Mouse (Mus musculus) neutrophil, adult 5-6 weeks (primary cell): ENCODE results near the gene Dynll2. TPM values are rescaled to one million over a fixed set of nuclear protein-coding genes. Genes with fewer than 3 reads are reported as not detected.
A peak's percentile ranks its signal among the peaks of the same experiment; 100 is the strongest.
"Not testable (repeated sequence)": the region's sequence is repeated elsewhere in the genome, so short reads cannot be mapped to it uniquely, and the experiment has no call there.

Source experiments
- ATAC-seq: fragments of 151-379, 151-347 bp; 2 replicates; pipeline ENCODE4 v1.8.0; 2017; ENCODE audit warnings: mild to moderate bottlenecking, moderate TSS enrichment; ENCODE audit not compliant: insufficient number of reproducible peaks, poor library complexity, low FRiP score, severe bottlenecking; ENCODE audit errors: extremely low read depth
- total RNA-seq: library from RNA; stranded (forward); fragments of 200-1000 nt; gene quantifications from 2 replicates; pipeline ENCODE4 v1.2.3, GENCODE M21; 2017

Dynll2 gene
- total RNA-seq, 1 experiment from 2014 or later: 5.7 TPM

DNA sequence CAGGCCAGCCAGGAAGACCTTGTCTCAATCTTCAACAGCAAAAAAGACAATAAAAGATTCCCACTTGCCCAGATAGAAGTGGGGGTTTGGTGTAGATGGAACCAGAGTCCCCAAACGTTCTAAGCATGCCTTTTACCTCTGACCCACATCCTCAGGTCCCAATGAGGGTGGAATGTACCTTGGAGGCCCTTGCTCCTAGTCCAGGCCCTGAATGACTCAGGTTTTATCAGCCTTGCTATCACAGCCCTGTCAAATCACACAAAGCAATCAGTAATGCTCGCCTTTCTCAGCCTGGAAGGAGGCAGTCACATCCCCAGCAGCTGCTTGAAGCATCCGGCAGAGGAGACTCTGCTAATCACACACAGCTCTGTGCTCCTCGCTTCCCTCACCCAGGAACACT, 15.4 kb upstream of the Dynll2 start:
- no peak for ATAC-seq

DNA sequence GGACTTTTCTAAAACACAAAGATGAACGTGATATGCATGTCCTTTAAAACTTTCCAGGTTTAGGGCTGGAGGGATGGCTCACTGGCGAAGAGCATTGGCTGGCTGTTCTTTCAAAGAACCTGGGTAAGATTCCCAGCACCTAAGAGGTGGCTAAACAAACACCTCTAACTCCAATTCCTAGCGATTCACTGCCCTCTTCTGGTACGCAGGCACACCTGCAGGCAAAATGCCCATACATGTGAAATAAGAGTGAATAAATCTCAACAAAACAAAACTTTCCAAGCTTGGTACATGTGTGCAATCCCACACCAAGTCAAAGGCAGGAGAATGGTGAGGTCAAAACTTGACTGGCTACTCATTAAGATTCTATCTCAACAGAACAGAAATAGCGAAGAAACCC, 12.4 kb upstream of the Dynll2 start:
- ATAC-seq: no peak

DNA sequence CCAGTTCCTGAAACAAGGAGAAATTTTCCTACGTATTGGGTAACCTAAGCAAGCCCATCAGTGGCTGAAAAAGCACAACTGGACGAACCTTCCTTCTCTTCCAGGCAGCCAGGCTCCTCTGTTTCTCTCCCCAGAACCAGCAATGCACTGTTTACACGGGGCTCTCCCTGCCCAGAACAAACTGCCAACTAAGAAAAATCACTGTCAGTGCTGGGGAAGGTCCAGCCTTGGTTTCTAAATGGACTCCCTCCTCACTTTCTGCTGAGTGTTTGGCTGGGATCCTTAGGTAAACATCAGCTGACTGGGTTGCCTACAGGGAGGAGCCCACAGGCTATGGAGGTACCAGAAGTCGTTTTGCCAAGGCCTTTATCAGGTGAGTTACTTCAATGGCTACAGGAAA, 4.5 kb upstream of the Dynll2 start:
- no peak for ATAC-seq

DNA sequence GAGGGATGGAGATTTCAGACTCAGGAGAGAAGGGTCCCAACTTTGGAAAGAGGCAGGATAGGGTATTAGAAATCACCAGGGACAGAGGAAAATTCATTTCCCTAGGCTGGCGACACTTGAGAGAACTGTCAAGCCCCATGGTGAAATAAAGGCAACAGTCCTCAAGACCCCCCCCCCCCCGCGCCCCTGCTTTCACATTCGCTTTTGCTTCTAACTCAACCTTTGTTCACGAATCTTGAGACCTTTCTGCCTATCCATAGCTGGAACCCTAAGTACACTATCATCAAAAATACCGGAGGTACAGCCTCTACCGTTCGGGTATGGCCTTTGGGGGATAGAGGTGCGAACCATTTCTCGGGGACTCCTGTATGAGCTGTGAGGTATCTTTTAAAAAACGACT, 528 bp upstream of the Dynll2 start:
- ATAC-seq: no peak

DNA sequence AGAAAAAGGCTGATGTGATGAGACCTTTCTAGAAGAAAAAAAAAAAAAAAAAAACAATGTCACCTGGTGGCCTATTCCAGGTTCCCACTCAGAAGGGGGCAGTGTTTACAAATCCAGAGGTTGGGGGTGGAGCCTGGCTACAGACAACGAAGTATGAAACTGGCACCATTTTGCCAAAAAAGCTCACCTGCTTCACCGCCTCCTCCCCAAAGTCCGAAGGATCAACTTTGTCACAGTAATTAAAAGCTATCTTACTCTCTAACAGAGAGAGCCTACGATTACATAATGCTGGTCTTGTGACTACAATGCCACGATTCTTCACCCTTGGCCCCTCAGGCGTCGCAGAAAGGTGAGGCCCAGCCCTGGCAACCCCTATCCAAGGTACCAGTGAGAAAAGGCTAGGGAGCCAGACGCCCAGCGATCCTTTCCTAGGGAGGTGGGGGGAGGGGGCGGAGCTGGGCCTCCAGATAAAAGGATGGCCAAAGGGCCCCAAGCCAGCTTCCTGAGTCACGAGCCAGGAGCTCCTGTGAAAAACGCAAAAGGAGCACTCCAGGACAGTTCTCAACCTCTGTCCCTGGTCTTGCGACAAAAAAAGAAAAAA, 1.1 kb downstream of the Dynll2 start:
- no peak; the same call in 1 of the 2 replicates for ATAC-seq

DNA sequence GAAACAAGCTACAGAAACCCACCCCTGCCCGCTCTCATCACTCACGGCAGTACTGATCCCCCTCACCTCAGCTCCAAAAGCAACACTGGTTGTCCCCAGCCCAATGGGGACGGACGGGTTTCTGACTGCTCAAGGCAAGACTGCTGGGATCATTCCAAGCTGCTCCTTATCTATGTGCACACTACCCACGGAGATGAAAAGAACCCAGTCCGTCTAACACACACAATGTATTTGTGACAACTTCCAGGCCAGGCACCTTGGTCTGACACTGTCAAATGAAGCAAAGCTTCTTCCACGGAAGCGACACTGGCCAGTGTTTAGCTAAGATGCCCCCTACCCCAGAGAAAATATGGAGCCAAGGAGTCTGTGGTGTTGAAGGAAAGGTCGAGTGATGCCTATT, 1.7 kb downstream of the Dynll2 start:
- ATAC-seq: no peak

DNA sequence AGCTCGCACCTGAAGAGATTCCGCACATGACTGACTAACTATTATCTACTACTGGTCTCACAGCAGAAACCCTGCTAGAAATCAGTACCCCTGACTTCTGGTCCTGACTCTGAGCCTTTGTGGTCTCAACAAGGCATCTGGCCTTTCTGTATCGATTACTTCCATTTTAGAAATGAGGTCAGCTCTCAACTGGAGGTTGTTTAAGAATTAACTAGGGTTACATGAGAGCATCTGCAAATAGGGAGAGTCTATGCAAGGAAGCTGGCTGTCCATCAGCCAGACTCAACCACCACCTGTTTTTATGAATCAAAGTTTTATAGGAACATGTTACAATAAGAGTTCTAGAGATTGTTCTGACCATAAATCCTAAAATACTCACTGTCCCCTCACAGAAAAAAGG, 2.8 kb downstream of the Dynll2 start:
- ATAC-seq: no peak

DNA sequence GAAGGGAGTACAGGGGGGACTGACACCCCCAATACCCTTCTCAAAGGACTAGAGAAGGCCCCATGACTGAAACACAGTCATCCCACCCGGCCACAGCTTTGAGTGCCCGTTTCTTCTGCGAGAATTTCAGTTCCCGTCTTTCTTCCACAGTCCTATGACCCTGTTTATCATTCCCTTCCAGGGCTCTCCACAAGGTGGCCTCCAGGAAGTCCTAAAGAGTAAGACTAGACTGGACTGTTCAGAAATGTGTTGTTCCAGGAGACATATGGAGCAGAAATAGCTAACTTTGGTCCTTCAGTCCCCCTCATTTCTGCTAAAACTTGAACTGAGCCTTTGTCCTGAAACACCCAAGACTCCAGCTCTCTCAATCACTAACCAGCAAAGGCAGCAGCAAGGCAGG, 8.4 kb downstream of the Dynll2 start:
- no peak for ATAC-seq

DNA sequence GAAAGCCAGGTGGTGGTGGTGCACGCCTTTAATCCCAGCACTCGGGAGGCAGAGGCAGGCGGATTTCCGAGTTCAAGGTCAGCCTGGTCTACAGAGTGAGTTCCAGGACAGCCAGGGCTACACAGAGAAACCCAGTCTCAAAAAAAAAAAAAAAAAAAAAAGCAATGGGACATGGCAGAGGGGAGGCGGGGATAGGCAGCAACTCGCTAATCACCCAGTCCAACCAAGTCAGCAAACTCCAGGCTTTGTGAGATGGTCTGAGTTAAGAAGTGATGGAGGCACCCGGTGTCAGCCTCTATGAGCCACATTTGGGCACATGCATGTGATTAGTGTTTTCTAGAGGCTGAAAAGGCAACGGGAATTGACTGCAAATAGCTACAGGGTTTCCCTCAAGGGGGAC, 10.3 kb downstream of the Dynll2 start:
- ATAC-seq: not testable (repeated sequence)

DNA sequence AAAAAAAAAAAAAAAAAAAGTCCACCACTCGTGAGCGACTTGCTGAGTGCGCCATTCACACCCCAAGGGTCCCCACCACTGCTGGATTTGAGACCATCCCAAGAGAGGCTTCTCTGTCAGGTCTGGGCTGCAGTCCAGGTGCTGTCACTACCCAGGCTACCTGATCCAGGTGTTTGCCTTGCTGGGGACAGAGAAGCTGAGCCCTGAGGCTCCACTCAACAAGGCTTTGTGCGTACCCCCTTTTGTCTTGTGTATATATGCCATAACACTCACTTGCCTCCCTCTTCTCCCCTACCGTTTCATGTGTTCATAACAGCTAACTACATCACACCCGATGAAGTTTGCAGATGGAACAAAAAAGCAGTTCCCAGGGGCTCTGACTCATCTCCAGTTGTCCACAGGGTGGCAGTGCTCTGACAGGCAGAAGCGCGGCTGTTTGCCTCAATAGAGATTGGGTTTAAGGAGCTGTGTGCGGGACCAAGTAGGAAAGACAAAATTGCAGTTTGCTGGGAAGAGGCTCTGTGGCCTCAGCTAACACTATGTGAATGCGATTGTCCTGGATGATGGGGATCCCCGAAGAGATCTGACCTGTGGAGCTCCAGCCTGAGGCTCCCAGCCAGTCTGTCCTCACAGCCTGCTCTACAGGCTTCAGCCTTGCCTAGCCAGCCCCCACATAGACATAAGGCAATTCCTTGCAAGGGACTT, 12.7 kb downstream of the Dynll2 start:
- peak; percentile 49; the same call in 1 of the 2 replicates for ATAC-seq

DNA sequence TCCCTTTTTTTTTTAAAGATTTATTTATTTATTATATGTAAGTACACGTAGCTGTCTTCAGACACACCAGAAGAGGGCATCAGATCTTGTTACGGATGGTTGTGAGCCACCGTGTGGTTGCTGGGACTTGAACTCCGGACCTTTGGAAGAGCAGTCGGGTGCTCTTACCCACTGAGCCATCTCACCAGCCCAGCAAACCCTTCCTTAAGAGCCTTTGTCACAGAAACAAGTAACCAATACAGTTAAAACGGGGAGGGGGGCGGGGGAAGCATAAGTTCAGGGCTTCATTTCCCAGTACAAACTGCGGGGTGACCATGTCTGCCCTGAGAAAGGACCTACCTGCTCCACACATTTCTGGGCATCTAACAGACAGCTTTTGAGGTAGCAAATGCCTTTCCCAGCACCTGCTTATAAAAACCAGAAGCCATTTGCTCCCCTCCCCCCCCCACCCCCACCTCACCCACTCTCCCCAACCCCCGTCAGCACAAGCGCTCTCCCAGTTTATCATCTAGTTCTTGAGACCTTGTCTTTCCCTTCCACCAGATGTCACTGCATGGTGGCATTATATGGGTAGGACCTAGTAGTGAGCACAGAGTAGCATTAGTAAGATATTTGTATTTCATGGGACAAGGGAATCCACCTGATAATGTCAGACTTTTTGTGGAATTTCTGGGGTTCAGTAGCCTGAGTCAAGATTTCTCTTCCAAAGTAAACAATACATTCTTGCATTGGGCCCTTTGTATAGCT, 13.6 kb downstream of the Dynll2 start:
- ATAC-seq: no peak

DNA sequence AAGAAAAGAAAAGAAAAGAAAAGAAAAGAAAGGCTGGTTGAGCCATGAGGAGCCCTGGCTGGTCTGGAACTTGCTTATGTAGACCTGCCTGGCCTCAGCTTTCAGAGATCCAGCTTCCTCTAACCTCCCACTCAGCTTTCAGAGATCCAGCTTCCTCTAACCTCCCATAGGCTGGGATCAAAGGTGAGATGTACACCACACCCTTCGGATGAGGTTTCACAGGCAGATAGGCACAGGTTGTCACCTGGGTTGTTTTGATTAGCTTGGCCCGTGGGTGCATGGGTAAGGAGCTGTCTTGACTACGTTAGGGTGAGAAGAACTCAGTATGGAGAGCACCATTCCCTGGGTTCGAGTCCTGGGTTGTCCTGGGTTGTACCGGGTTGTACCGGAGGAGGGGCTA, 14.5 kb downstream of the Dynll2 start:
- no peak for ATAC-seq

DNA sequence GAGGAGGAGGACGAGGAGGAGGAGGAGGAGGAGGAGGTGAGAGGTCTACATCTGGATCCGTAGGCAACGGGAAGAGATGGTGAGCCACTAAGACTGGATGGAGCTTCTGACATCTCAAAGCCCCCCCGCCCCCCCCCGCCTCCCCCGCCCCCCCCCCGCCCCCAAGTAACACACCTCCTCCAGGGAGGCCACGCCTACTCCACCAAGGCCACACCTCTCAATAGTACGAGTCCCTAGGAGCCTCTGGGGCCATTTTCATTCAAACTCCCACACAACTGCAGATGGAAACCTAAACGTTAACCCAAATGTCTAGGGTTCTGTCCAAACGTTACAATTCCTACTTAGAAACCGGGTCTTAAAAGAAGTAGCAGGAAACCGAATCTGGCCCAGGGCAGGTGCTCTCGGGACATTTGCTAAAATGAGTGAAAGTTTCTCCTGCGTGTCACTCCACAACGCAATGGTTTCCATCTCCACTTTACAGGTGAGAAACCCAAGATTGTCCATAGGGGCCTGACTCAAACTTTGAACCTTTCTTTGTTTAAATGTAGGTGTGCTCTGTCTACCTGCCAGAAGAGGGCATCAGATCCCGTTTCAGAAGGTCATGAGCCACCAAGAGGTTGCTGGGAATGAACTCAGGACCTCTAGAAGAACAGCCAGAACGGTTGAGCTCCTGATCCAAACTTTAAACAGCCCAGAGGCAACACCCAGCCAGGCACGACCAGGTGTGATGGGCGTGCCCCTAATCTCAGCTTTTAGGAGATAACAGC, 18.8 kb downstream of the Dynll2 start:
- ATAC-seq: no peak

DNA sequence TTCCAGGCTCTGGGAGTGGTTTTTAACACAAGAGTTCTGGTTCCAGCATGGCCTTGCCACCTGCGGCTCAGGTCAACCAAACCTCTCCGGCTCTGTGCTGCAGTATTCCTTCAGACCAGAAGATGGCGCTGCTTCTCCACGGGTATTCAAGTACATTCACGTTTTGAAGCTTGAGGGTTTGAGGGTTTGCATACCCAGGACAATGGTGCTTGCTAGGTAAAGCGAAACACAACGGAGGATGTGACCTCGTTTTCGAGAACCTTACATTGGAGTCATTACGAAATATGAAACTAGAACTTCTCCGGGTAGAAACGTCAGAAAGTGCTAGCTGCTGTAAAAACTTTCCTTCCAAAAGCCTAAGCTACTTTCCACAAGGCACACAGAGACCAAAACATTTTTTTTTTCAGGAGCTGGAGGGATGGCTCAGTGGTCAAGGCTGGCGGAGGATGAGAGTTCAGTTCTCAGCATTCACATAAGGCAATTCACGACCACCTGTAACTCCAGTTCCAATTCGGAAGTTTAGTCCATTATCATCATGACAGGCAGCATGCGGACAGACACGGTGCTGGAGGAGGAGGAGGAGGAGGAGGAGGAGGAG, 19.5 kb downstream of the Dynll2 start:
- ATAC-seq: peak; percentile 87

DNA sequence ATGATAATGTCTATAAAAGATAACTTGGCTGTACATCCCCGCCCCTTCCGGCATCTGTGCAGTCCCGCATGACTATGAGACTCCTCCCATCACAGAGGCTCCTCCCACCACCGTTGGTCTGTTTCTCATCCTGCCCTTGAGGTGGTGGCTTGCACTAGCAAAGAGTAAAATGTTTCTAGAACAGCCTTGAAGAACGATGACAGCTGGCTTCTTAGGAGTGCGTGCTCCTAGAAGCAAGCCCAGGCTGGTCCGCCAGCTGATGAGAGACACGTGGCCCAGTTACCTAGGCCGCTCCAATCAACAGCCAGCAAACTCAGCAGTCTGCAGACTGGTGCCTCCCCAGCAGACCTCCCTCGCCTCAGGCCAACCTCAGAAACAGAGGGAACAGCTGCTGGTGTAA, 21.1 kb downstream of the Dynll2 start:
- ATAC-seq: no peak

DNA sequence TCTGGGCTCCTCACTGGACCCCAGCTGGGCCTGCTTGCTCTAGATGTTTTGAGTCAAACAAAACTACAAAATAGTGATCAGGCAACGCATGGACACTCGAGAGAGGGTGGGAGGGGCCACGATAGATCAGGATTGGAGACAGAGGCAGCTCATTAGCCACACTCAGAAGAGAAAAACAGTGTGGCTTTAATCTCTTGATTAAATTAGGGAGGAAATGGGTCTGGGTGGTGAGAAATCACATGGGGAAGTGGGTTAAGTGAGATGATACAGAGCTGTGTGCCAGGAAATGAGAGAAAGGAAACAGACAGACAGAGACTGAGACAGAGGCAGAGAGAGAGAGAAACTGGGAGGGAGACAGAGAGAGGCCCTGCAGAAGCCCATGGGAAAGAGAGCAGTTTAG, 22.0 kb downstream of the Dynll2 start:
- no peak for ATAC-seq

DNA sequence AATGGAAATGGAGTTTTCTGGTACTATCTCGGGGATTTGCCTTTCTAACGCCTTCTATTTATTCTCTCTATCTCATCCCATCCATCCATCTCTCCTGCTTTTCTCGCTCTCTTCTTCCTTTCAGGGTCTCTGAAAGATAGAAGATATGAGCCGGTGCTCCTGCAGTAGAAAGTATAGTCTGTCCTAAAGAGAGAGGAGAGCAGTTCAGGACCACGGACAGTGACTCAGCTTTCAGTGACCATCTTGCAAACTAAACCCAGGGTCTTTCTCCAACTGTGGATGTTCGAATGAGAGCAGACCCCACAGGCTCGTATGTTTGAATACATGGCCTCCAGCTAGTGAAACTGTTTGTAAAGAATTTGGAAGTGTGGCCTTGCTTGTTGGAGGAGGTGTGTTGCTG, 30.3 kb downstream of the Dynll2 start:
- no peak for ATAC-seq

DNA sequence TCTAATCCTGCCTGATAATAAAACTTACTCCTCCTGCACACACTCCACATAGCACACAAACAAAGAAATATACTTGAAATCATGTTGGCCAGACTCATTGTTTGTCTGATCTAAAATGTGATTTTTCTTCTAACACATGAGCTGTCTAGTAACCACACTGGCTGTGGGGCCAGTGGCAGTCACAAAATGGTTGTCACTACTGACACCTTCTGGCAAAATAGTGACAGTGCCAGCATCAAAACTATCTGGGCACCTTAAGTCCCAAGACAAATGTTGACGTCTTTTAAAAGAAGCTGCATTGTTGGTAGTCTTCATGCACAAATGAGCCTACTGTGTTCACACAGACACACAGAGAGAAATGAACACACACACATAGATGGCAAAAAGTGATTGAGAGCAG, 32.2 kb downstream of the Dynll2 start:
- 0 out of 2 replicates have a peak, but pooled peaks have one; percentile 39 for ATAC-seq

DNA sequence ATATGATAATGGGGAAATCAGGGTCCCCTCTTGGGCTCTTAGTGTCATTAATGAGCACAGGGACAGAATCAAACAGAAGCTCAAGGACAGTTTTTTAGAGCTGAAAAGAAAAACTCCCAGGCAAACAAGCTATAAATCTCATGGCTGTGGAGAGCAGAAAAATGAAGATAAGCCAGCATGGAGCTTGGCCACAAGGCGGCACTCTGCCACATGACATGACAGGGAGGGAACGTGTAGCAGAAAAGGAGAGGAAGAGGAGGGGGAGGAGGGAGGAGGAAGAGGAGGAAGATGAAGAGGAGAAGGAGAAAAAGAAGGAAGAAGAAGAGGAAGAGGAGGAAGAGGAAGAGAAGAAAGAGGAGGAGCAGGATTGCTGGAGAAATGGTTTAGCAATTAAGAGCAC, 37.3 kb downstream of the Dynll2 start:
- no peak for ATAC-seq
